Mouse (Mus musculus) 416B (cell line): ENCODE measurements around the gene Snx21.

Source experiments
- DNase-seq: peaks from one replicate; pipeline ENCODE4 v3.0.0; 2011; ENCODE audit warnings: low read depth

The Snx21 gene

DNA sequence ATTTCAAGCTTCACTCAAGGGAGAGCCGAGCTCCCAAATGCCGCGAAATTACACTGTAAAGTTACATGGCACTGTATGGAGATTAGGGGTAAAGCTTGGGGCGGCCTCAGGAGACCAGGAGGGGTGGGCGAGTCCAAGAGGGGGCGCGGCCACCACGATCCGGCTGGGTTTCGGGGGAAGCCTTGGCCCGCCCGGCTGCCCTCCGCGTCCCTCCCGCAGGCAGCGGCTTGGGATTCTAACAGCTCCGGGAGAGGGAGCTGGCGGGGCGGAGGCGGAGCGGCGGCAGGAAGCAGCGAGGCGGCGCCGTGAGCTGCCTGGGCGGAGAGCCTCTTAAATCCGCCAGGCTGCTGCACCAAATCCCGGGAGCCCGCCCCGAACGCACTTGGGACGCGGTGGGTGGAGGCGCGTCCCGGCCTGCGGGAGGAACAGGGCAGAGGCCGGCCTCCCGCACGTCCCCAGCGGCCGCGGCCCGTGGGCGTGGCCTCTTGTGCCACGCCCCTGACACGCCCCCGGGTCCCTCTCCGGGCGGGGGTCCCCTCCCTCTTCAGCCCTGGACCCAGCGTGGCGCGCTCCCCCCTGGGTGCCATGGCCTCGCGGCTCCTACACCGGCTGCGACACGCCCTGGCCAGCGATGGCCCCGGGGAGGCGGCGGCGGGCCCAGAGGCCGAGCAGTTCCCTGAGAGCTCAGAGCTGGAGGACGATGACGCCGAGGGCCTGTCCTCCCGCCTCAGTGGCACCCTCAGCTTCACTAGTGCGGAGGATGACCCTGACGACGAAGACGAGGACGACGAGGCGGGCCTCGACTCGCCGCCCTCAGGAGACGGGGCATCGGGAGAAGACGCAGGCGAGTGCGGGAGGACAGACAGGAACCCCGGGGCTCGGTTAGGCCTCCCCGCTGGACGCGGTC is at the start of gene Snx21:
TSS of gene Snx21 (plus strand) at position 343 of the 907 bp plus-strand sequence.
- DNase-seq: peak; percentile 74

DNA sequence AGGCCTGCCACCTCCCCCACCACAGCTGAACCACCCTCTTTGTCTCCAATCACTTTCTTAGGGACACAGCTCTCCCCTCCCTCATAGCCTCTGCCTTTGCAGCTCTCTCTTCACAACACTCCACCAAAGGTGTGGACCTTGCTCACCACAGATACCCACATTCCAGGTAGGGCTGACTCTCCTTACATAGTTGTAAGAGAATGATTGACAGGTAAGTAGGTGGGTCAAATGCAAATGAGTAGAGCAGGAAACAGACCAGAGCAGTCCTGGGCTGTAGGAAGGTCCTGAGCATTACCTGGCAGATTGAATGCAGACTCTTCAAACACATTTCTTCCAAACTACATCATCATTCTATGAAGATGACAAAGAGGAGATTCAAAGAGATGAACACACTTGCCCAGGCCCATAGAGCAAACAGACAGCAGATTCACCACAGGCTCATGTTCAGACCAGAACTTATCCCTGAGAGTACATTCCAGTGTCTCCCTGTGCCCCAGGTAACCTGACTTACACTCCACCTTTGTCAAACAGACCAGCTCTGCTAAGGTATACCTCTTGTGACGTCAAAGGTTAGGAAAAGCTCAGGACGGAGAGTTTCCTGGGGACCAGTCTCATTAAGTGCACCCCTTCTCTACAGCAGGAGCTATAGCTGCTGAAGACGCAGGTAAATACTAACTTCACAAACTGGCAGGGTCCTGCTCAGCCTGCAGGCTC is 48.1 kb upstream of the Snx21 start:
- no peak for DNase-seq

DNA sequence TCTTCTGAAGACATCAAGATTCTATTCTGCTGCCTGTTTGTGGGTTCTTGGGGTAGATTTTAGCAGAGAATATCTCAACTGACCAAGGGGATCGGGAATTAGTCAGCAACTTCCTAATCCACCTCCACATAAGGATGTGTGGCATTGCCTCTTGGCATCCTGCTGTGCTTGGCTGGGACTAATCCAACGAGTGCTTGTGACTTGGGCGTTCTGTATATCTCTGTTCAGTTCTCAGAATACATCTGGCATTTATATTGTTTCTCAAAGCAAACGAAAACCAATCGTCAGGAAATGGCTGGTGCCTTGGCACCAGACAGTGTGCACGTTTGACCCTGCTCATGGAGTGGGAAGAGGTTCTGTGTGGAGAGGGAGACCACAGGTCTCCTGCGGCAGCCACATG is 45.7 kb upstream of the Snx21 start:
- peak; percentile 57 for DNase-seq

DNA sequence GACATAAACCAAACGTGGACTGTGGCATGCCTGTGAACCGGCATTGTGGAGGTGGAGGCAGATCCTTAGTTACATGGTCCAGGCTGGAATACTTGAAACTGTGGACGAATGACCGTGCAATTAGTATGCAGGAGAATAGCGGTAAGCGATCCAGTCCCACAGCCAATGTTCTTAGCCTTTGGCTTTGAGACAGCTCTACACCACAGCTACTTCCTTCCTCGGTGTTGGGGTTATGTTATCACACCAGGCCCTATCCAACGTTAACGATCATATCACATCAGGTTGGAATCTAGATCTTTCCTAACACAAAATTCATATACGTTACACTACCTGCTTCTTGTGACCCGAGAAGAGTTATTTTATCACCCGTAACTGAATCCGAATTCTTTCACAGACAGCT is 40.6 kb upstream of the Snx21 start:
- peak; percentile 76 for DNase-seq

DNA sequence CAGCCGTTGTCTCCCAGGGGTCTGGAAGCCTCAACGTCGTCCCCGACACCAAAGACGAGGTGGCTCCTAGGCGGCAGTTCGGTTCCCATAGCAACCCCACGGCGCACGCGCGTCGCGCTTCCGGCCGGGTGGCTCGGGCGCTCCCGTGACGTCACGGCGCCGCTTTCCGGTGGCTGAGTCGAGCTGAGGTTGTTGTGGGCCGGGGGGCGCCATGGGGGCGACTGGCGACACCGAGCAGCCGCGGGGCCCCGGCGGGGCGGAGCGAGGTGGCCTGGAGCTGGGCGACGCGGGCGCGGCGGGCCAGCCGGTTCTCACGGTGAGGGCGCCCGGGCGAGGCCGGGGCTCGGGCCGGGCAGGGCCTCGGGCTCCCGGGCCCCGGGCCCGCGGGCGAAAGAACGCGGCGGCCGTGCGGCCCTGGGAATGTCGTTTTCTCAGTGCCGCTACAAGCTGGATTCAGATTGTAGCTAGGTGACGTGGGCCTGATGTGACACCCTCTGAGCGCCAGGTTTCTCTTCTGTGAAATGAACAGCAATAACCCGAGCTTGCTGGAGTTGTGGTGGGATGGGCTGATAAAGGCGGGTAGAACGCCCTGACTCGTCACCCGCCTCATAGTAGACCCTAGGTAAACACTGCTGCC is 39.7 kb upstream of the Snx21 start, which contains the start of the genes Wfdc3 and Dnttip1:
TSS of gene Wfdc3 (minus strand) at position 89 of the 637 bp plus-strand sequence.
TSS of gene Dnttip1 (plus strand) at position 141 of the 637 bp plus-strand sequence.
- peak; percentile 84 for DNase-seq

DNA sequence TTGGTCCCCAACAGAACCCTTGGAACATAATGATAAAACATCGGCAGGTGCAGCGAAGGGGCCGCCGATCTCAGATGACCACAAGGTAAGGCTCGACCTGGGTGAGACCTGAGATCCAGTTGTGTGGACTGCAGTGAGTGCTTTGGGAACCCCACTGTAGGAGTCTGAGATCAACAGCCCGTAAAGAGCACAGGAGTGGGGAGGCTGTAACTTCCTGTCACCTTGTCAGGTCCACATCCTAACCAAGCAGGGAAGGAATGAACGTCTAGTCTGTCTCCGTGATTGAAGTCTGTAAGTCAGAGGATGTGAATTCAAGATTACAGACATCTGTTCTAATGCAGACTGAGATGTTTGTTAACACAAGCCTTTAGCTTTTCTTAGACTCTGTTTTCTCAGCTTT is 38.9 kb upstream of the Snx21 start:
- no peak for DNase-seq

DNA sequence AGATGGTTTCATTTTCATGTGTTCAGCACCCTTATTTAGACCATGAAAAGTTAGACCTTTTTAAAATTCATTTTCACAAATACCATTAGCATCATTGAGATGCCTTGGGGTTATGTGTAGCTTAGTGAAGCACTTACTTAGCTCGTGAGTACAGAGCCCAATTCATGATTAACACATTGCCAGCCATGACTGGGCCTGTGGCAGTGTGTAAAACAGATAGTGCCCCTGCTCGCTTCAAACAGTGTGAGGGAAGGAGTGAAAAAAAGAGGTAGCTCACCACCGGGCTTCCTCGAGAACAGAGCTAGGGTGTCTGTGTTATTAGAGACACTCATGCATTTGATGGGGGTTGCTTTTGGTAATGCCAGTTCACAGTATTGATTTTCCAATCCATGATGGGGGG is 37.4 kb upstream of the Snx21 start:
- DNase-seq: no peak

DNA sequence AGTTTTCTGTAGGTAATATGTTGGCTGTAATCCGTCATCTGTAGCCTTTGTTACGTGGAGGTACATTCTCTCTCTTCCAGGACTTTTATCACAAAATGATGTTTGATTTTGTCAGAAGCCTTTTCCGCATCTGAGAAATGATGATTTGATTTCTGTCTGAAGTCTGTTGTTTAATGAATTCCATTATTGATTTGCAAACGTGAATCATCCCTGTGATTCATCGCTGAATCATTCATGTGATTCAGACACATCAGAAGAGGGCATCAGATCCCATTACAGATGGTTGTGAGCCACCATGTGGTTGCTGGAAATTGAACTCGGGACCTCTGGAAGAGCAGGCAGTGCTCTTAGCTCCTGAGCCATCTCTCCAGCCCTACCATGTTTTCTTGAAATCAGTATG is 36.6 kb upstream of the Snx21 start:
- DNase-seq: no peak

DNA sequence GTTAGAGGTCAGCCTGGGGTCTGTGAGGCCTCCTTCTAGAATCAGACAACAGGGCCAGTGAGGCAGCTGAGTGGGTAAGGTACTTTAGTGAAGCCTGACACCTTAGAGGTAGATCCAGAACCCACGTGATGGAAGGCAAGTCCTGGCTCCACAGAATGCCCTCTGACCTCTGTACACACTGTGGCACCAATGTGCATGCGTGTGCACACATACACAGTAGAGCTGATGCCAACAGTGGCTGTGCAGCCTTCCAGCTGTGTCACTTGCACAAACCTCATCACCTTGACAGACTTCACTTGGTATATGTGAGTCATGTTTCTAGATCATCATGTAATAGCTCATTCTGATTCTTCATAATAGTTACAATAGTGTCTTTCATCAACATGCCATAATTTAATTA is 33.2 kb upstream of the Snx21 start:
- no peak for DNase-seq

DNA sequence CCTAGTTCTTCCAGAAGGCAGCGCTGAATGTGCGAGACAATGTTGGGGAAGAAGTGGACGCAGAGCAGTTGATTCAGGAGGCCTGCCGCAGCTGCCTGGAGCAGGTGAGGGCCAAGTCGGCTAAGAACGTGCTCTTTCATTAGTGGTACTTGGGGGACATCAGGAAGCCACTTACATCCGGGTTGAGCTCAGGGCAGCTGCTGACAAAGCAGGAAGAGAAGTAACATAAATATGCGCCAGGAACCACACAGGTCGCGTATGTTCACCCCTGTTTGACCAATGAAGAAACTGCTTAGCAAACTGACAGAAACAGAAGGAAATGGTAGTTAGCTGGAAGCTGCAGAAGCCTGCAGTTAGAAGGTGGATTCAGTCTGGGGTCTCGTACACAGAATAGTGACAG is 31.5 kb upstream of the Snx21 start:
- DNase-seq: peak; percentile 65

DNA sequence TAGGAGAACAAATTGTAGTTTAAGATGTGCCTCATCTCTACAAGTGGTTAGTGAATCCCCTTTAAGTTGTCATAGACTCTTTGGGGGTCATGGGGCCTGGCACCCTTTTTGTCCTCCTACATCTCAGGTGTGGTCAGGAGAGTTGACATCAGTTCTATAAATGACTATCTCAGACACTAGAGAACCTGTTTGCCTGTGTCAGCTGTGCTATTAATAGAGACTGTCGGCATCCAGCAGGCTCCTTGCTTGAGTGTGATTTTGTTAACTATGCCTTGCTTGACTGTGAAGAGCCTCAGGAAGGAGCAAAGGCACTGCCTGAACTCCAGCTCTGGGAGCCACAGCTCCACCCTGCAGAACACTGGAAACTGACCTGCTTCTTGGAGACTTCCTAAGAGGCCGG is 30.8 kb upstream of the Snx21 start:
- DNase-seq: no peak

DNA sequence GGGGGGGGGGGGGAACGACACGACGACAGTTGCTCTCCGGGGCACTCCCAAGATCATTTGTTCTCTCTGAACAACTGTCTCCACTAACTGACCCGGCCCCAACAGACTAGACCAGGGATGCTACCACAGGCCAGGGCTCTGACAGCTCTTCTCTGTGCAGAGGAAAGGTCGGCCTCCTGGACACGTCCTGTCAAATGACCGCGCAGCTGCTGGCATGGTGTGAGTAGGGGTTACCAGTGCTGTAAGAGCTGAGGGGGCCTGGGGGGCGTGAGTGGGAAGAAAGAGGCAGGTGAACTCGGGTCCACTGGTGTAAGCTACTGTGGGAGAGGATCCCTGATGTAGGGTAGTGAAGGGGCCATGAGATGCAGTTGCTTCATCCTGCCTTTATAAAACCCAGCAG is 27.8 kb upstream of the Snx21 start:
- DNase-seq: no peak

DNA sequence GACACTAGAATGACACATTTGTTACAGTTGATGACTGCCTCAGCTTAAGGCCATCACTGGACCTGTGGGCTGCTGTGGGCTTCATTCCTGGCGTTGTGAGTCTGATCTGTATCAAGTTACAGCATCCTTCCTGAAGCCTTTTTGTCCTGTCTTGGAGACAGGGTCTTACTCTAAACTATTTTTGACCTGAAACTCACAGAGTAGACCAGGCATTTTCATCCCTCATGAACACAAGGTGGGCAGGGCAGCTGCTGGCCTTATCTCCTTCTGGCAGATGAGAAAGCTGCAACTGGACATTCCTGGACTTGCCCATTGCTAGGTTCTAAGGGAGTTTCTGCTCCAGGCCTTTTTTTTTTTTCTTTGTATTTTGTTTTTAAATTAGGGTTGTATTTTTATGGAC is 26.9 kb upstream of the Snx21 start:
- no peak for DNase-seq

DNA sequence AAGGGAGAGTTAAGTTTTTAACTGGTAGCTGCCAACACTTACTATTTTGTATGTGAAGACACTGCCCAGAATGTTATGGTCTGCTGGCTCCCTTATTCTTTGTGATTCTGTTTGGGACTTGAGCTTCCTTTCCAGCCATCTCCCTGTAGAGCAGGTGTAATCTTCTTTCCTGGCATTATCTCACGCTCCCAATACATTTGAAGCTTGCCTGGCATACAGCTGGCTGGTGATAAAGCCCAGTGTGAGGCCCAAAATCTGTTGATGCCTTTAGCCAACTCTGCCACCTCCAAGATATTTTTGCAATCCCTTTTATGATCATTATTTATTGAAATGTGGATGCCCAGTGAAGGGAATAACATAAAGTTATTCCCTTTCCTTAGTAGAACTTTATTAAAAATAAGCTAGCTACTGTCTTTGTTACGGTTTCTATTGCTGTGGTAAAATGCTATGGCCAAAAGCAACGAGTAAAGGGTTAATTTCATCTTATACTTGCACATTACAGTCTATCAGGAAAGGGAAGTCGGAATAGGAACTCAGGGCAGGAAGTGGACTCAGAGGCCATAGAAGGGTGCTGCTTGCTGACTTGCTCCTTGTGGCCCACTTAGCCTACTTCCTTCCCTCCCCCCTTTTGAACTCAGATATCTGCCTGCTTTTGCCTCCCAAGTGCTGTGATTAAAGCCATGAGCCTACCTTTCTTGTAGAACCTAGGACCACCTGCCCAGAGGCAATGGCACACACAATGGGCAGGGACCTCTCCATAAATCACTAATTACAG is 25.4 kb upstream of the Snx21 start:
- peak; percentile 54 for DNase-seq

DNA sequence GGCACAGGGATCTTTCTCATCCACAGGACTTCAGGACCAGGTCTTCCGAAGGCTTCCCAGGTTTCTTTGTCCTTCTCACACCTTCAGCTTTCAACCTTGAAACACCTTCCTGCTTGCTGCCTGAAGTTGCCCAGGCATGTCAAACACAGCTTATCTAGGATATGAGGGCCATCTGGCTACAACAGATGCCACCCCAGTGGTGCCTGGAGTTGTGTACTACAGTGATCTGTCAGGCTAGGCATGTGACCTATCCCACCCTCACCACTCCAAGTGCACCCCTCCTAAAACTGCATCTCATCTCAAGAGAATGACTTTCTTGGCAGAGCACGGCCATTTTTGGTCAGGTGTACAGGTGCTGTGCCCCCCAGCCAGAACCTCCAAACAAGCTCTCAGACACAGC is 24.1 kb upstream of the Snx21 start:
- no peak for DNase-seq

DNA sequence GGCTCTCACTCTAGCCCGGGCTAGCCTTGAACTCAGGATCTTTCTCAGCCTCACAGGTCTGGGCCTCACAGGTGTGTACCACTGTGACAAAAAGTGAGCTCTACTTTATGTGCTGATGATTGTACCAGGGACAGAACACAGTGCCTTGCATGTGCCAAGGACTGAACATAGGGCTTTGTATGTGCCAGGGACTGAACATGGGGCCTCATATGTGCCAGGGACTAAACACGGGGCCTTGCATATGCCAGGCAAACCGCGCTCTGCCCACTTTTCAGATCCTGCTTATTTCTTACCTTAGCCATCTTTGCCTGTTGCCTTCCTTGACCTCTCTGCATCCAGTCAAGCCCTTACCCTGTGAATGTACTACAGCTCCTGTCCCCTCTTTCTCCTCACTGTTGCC is 23.7 kb upstream of the Snx21 start:
- no peak for DNase-seq

DNA sequence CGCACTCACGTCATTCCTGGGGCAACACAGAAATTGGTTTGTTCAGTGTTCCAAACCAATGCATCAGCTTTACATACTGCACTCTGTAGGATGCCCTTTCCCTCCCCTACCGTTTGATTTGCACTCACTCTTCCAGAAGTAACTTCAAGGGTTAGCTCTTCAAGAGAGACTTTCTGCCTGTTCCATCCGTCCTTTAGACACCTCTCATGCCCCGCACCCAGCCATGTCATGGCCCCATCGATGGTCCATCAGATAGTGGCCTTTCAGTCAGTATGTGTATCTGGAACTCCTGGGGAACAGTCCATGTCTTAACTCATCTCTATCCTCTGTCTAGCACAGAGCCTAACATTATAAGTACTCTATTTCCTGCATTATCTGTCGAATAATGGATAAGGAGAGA is 23.0 kb upstream of the Snx21 start:
- no peak for DNase-seq

DNA sequence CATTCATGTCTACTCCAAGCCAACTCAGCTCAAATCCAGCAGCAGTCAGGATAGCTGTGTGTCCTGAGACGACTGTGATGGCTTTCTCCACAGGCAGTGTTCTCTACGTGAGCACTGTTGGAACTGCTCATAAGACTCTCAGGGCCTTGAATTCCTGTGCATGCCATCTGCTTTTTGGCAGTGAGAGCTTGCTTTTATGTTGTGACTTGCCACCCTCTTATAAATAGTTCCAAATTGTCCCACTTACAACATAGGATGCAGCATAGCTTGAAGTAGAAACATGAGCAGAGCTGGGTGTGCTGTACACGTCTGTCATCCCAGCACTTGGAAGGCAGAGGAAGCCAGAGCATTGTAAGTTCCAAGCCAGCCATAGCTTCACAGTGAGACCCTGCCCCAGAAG is 19.8 kb upstream of the Snx21 start:
- DNase-seq: no peak

DNA sequence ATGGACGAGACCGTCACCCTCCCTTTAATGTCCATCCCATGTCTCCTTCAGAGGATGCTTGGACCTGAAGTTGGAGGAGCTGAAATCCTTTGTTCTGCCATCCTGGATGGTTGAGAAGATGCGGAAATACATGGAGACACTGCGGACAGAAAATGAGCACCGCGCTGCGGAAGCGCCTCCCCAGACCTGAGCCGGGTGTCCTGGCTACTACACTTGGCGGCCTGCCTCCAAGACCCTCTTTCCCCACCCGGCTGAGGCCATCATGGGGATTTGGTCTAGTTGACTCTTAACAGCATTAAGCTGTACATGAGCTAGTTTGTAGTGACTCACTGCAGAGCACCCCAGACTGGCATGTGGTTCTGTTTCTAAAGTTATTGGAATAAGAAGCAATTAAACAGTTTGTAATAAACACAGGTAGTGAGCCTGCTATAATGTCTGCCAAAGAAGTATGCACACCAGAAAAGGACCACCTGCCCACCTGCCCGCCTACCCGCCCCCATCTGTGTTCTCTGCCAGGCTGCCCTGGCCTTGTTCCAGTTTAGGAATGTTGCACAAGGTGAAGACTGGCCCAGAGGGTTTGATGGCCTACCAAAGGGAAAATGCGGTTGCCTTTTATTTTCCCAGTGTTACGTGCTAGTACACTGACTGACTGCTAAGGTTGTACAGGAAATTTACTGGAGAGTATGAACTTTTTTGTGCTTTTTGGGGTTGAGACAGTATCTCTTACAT is 17.6 kb upstream of the Snx21 start:
- no peak for DNase-seq

DNA sequence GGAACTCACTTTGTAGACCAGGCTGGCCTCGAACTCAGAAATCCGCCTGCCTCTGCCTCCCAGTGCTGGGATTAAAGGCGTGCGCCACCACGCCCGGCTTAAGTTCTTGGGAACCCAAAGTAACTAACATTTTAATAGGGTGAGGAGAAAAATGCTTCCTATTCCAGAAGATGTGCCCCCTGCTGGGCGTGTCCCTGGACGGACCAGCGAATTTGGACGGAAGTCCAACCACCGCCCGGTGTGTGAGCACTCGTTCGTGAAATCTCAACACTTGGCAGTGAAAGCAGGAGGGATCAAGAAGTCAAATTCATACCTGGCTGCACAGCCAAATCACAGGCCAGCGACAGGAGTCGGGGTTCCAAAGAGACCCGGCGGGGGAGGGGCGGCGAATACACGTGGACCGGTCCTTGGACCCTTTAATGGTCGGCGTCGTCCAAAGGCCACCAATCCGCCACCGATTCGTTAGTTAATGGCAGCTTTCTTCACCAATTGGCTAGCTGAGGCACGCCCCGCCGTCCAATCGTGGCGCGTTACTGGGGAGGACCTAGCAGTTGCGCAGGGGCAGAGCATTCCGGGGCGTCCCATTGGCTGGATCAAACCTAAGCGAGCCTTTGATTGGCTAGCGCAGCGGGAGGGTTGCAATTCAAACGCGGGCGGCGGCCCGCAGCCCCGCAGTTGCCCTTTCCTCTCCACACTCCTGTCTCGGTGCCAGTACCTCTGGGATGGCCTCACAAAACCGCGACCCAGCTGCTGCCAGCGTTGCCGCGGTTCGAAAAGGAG is 16.2 kb upstream of the Snx21 start, which contains the start of gene Ube2c:
TSS of gene Ube2c (plus strand) at position 641 of the 780 bp plus-strand sequence.
- peak; percentile 99 for DNase-seq
